Mouse (Mus musculus): Measurements from ENCODE around the gene Opn4.

DNA sequence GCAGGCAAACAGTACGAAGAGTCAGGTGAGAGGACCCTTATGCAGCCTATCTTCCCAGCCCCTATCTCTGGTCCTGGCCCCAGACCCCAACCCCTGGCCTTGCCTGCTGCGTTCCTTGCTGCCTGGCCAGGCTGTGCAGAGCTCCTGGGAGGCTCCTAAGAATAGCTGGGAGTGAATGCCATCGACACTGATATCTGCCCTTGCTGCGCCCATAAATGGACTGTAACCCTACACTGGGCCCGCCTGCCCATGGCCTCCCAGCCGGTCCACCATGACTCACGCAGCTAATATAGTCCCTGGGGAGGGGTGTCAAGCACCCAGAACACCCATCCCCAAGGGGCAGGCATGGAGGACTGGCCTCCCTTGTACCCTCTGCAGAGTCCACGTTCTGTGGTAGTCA is 11.4 kb downstream of the Opn4 start, which contains the start of gene Ldb3:
- TF ChIP-seq GATA1 (IDR thresholded peaks at IDR 0.05; ENCODE audit: borderline replicate concordance, low read length) (no peak), FLI1 (IDR thresholded peaks at IDR 0.05; ENCODE audit: low read length) (no peak)

Data from megakaryocyte, embryonic 14.5 days (primary cell).